In the genomic region with DNA sequence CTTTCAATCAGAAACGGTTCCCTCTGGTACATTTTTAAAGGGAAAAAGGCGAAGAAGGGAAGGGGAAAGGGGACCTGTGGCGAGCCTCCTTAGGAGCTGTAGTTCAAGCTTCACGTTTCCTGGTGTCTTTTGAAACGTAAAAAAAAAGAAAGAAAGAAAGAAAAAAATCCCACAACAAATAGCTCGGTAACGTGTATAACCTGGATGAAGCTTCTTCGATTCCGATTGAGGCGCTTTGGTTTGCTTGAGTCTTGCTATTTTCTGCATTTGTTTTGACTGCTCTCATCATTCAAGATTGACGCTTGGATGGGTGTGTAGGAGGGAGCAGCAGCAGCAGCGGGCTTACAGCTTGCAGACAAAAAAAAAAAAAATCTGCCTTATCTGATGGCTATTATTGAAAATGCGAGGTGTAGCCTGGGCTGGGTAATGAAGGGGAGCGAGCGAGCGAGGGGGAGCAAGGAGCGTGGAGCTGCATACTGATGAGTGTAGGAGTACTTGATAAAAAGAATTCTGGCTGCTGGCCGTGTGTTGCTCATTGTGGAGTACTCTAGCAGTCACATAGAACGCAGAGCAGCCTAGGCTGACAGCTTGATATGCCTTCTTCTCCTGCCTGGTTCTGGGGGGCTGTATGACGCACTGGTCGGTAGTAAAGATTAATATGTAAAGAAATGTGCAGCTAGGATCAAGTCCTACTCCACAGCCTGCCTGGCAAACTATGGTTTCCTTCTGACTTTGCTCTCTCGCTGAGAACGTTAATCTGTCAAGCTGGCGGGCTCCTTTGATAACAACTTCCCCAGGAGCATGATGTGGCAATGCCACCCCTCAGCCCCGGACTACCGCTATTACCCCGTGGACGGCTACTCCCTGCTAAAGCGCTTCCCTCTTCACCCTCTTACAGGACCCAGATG, we compare ENCODE assay signal across 9 mouse cellular contexts.
DNase-seq lines count a peak whose midpoint lies in the region; ATAC-seq lines count a peak whose summit lies in the region.
"Had no signal": no experiment of that assay in that cellular context is flagged by ENCODE, and none has a peak within 500 bp of the region (broad histone marks: within the 10 kb centered on the region; RNA-seq: fewer than 3 reads in every experiment).

No protein-coding gene starts in this region.

- 0 out of 2 replicates have a peak overlapping the region, but pooled peaks have one; percentile 35 for H3K4me3 ChIP-seq in brown adipose tissue, adult 24 weeks (ENCODE audit: insufficient read depth, low read depth, low read length)
- H3K4me3 ChIP-seq in liver, embryonic 12.5 days = no peak overlapping the region
- H3K4me3 ChIP-seq in stomach, embryonic 14.5 days (ENCODE audit: low read depth, low read length) = no peak overlapping the region
- H3K4me3 ChIP-seq: liver, embryonic 15.5 days had no signal

- no peak for ATAC-seq in liver, embryonic 12.5 days
- ATAC-seq in stomach, embryonic 14.5 days (ENCODE audit: insufficient number of reproducible peaks, insufficient read depth, low FRiP score, low read depth) = peak; percentile 69
- no peak for ATAC-seq in CD4-positive, CD25-positive, alpha-beta regulatory T cell, adult 4 months

- H3K27ac ChIP-seq in brown adipose tissue, adult 24 weeks (replicated peaks; ENCODE audit: low read depth, low read length) = no peak overlapping the region
- H3K27ac ChIP-seq in liver, embryonic 12.5 days = no peak overlapping the region
- no peak overlapping the region for H3K27ac ChIP-seq in stomach, embryonic 14.5 days (ENCODE audit: low read length)
- H3K27ac ChIP-seq: liver, embryonic 15.5 days had no signal

- H3K36me3 ChIP-seq in liver, embryonic 12.5 days = no peaks in the 10 kb centered on the region
- H3K36me3 ChIP-seq in stomach, embryonic 14.5 days (ENCODE audit: control insufficient read depth, insufficient read depth, low read length) = no peaks in the 10 kb centered on the region
- H3K36me3 ChIP-seq: liver, embryonic 15.5 days had no signal

- 40% methylated on average over 29 of the region's 29 CpGs for WGBS in liver, embryonic 12.5 days (ENCODE audit: insufficient replicate concordance)
- 24% methylated on average over 29 of the region's 29 CpGs for WGBS in stomach, embryonic 14.5 days

- H3K9ac ChIP-seq in liver, embryonic 12.5 days = no peak overlapping the region
- no peak overlapping the region for H3K9ac ChIP-seq in stomach, embryonic 14.5 days (replicated peaks; ENCODE audit: low read depth, low read length)
- H3K9ac ChIP-seq: liver, embryonic 15.5 days had no signal

- H3K4me1 ChIP-seq in brown adipose tissue, adult 24 weeks (ENCODE audit: control insufficient read depth, insufficient read depth, insufficient read length, low read length) = no peaks in the 10 kb centered on the region
- H3K4me1 ChIP-seq in liver, embryonic 12.5 days = no peaks in the 10 kb centered on the region
- no peaks in the 10 kb centered on the region for H3K4me1 ChIP-seq in stomach, embryonic 14.5 days (ENCODE audit: control insufficient read depth, insufficient read depth, low read length)
- H3K4me1 ChIP-seq: liver, embryonic 15.5 days had no signal

- no peaks in the 10 kb centered on the region for H3K9me3 ChIP-seq in liver, embryonic 12.5 days (replicated peaks)
- H3K9me3 ChIP-seq in stomach, embryonic 14.5 days (ENCODE audit: control insufficient read depth, low read depth, low read length) = no peaks in the 10 kb centered on the region
- H3K9me3 ChIP-seq: liver, embryonic 15.5 days had no signal

- no peaks in the 10 kb centered on the region for H3K27me3 ChIP-seq in liver, embryonic 12.5 days (replicated peaks)
- no peaks in the 10 kb centered on the region for H3K27me3 ChIP-seq in stomach, embryonic 14.5 days (ENCODE audit: control insufficient read depth, insufficient read depth, low read length)
- H3K27me3 ChIP-seq: liver, embryonic 15.5 days had no signal

- DNase-seq in cerebellum, postnatal 25 days = peak; percentile 56 to 58
- DNase-seq in frontal cortex, postnatal 36 days (ENCODE audit: low spot score in 2 of 2) = peak; percentile 75 to 80
- DNase-seq in layer of hippocampus, adult 11-12 months (ENCODE audit: low spot score) = peak; percentile 79
- DNase-seq in B cell, adult 2 months = no peak

- peak overlapping the region; percentile 32; the same call in 1 of the 2 replicates for H3K4me2 ChIP-seq in liver, embryonic 12.5 days
- H3K4me2 ChIP-seq in stomach, embryonic 14.5 days (replicated peaks; ENCODE audit: low read depth, low read length) = peak overlapping the region; percentile 35
- H3K4me2 ChIP-seq: liver, embryonic 15.5 days had no signal

Comparison
In these comparisons a context has a peak if more than half of its experiments do, and no peak if none do; other contexts are left out.
1. DNase-seq: peak in cerebellum, postnatal 25 days (2 of 2), frontal cortex, postnatal 36 days (2 of 2) and layer of hippocampus, adult 11-12 months (single experiment); none in B cell, adult 2 months (0 of 2).